Mouse (Mus musculus) thymus, postnatal 10 days (tissue): Measurements from ENCODE around the gene Tas2r140.

ENCODE experiments used
- DNase-seq, 2 experiments: peaks; one replicate each; pipeline ENCODE4 v3.0.0; 2021; ENCODE audit warnings: low spot score in 2 of 2

Tas2r140 gene

DNA sequence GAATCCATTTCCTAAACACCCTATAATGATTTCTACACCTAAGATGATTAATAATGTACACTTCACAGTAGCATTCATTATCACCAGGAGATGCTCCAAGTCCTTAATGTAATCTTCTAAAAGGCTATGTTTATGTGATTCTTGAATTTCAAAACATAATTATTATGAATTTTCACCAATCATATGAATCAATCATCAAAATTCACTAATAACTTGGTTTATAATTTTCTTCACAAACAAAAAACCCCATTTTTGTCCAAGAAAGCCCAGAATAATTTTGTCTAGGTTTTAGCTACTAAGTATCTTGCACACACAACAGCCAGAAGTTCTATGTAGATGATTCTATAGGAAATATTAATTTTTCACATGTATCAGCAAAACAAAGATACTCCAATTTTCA lies at the start of gene Tas2r140:
Tas2r140 (minus strand) TSS at position 101 of the 400 bp plus-strand sequence.
- DNase-seq = no peak

DNA sequence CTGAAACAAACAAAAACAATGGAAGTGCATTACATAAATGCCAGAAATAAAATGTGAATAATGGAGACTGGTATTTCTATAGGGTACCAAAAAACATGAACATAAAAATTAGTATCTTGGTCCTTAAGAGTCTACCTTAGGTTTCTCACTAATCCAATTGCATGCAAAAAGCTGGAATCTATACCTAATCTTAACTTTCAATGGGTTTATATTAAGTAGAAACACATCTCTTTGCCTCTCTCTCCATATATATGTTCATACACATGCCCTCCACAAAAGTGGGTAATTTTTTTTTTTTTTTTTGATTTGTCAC lies 48.9 kb upstream of the Tas2r140 start, which contains the start of gene Smim10l1:
Smim10l1 (plus strand) TSS at position 301 of the 313 bp plus-strand sequence.
- no peak for DNase-seq

DNA sequence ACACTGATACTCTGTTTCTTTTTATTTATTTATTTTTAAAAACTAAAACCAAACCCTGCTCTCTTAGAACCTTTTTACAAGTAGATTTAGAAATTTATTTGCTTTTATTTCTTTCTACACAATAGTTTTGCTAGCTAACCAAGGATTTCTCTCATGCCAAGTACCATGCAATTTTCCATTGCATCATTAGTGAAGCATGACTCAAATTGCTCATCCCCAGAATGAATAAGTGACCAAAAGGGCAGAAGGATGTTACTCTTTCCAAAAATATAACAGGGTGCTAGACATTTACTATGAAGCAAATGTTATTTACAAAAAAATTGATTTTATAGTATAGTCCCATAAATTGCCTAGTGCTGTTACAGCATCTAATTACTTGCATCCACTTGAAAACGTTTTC lies 46.8 kb upstream of the Tas2r140 start:
- DNase-seq = no peak

DNA sequence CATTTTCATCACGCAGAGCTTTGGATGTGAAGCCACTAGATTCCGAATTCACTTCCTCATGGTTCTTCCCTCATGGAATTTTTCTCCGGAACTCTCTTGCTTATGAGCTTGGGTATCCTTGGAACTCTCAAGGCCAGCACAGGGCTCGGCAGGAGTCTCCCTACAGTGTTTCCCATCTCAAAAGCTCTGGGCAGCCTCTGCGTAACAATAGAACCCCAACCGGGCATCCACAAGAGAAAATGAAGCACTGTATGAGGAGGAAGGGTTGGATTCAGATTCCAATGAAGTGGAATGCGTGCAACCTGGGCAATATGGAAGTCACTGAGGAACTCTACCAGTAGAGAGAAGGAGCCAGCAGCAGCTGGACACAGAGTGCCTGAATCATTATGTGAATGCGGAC lies 36.6 kb upstream of the Tas2r140 start:
- no peak for DNase-seq

DNA sequence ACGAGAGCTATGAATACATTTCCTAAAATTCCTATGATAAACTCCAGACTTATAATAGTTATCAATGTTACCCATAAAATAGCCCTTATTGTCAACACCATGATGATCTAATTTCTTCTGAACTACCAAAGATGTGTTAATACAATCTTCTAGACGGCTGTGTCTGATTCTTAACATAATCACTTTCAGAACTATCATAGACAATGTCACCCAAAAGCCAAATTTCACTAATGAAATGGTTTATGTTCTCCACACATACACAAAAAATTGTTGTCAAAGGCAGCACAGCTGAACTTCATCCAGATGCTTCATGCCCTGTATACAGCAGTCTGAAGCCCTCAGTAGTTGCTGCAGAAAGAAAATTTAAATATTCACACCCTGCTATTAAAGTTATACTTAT lies 18.6 kb downstream of the Tas2r140 start, which contains the start of gene Tas2r103:
Tas2r103 (minus strand) TSS at position 101 of the 400 bp plus-strand sequence.
- no peak for DNase-seq
